Mouse (Mus musculus): ENCODE results near the gene Kdm4d. TPM values are rescaled to one million over a fixed set of nuclear protein-coding genes. Genes with fewer than 3 reads are reported as not detected.
A peak's percentile ranks its signal among the peaks of the same experiment; 100 is the strongest.
"Not testable (repeated sequence)": the region's sequence is repeated elsewhere in the genome, so short reads cannot be mapped to it uniquely, and the experiment has no call there.

Kdm4d gene
- polyA plus RNA-seq, 1 experiment from 2014 or later, result 0.26 TPM

DNA sequence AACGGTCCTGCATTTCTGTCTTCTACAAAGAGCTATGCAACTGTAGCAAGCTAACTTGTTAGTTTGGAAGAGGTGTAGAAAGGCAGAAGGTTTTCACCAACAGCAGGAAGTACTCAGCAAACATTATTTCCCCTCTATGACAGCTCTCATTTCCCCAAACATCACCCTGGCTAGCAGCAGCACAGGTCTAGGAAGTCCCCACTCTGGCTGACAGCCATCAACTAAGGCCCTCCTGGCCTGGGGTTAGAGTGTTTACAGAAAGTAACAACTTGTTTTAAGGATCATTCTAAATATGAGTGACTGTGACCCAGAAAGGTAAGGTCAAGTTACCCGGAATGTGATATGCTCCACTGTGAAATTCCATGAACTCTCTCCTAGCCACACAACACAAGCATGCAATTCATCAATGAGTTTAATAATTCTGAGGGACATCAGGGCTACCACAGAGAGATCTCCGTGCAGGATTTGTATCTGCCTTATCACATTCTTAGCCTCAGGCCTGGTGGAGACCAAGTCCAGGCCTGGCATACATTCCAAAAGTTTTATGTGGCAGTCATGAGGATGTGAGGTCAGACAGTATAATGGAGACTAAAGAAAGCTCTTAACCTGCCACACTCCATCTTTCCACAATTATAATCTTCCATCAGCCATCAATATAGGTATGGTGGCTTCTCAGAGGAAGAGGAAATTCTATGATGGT is 20.8 kb upstream of the Kdm4d start:
- 28% methylated on average over 3 of the region's 3 CpGs for WGBS
- no peak overlapping the region for H3K9ac ChIP-seq

DNA sequence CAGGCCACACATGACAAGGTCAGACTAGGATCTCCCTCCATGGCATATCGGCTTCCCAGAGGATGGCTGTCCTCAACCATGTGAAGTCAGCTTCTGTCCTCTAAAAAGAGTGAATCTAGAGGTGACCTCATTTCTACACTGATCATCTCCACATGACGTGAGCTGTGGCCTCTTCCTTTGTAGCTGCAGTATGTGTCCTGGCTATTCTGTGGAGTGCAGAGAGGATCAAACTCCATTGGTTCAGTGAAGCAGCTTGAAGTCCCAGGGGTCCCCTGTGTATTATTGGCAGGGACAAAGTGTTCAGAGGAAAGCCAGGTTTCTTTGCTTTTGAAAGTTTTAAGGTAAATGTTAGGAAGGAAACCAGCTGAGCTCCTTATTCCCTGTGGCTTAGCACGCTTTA is 17.8 kb upstream of the Kdm4d start:
- 80% methylated on average over 3 of the region's 3 CpGs for WGBS
- Histone ChIP-seq H3K27me3 (no peaks in the 10 kb centered on the region), H3K9me3 (no peaks in the 10 kb centered on the region), H3K4me1 (no peaks in the 10 kb centered on the region), H3K4me2 (no peak overlapping the region), H3K36me3 (no peaks in the 10 kb centered on the region), H3K27ac (no peak overlapping the region), H3K9ac (no peak overlapping the region), H3K4me3 (no peak overlapping the region)
- ATAC-seq (ENCODE audit: borderline replicate concordance, extremely low read depth, low FRiP score, low TSS enrichment), result no peak

More for the DNA sequence above, 20.8 kb upstream of the Kdm4d start:
- H3K27me3 ChIP-seq, result no peaks in the 10 kb centered on the region
- H3K4me1 ChIP-seq, result no peaks in the 10 kb centered on the region
- no peak overlapping the region for H3K4me2 ChIP-seq
- H3K9me3 ChIP-seq, result no peaks in the 10 kb centered on the region
- ATAC-seq (ENCODE audit: borderline replicate concordance, extremely low read depth, low FRiP score, low TSS enrichment), result no peak
- H3K36me3 ChIP-seq, result no peaks in the 10 kb centered on the region
- no peak overlapping the region for H3K4me3 ChIP-seq
- H3K27ac ChIP-seq, result no peak overlapping the region

DNA sequence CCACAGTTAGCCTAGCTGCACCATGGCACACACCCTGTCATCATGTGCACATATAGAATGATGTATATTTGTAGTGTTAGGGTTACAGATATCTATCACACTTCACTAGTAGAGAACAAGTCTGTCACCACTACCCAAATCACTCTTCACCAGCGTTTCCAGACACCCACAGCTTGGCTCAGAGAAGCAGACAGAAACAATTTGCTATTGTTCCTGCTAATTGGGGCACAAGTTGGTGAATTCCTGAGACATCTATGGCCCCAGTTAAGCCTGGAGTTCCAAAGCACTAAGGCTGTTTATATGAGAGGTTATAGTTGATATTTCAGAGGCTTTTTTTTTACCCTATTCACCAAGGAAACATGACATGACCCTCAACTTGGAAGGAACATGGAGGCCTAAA is 17.0 kb upstream of the Kdm4d start:
- 35% methylated on average over 1 of the region's 1 CpGs for WGBS
- H3K4me3 ChIP-seq, result no peak overlapping the region
- no peaks in the 10 kb centered on the region for H3K9me3 ChIP-seq
- no peak for ATAC-seq (ENCODE audit: borderline replicate concordance, extremely low read depth, low FRiP score, low TSS enrichment)
- no peaks in the 10 kb centered on the region for H3K36me3 ChIP-seq
- no peaks in the 10 kb centered on the region for H3K4me1 ChIP-seq
- no peak overlapping the region for H3K9ac ChIP-seq
- no peaks in the 10 kb centered on the region for H3K27me3 ChIP-seq
- no peak overlapping the region for H3K4me2 ChIP-seq
- H3K27ac ChIP-seq, result no peak overlapping the region

DNA sequence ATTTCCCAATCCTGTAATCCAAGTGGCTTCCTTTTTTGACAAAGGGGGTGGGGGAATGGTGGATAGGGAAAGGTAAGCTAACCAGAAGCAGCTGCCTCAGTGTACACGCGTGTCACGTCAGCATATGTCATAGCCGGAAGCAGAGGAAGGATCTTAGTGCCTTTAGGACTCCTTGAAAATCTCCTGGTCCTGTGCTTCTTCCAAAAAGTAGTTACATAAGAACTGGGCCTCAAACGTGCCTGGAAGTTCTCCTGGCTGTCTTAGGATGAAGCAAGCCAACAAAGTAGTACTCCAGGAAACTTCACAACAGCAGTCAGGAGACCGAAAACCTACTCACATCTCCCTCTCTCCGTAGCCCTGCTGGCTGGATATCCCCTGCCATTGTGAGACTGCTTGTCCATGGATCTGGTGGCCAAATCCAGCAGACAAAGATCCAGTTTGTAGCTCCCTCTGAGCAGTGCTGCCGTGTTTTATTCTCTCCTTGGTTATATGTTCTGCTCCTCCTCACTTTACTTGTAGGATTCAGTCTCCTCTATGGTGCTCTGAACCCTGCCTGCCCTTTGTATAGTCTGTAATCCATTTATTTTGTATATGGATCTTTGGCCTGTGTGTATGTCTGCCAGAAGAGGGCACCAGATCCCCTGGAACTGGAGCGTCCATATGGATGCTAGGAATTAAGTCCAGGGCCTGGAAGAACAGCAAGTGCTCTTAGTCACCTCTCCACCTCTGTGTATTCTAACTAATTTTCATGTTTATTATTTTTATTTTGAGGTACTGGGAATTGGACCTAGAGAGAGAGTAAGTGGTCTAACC is 12.6 kb upstream of the Kdm4d start:
- no peaks in the 10 kb centered on the region for H3K4me1 ChIP-seq
- H3K4me2 ChIP-seq, result no peak overlapping the region
- H3K36me3 ChIP-seq, result peaks cover 29% of the 10 kb centered on the region
- 72% methylated on average over 9 of the region's 9 CpGs for WGBS
- H3K27ac ChIP-seq, result no peak overlapping the region
- peak; percentile 14; the same call in 1 of the 2 replicates for ATAC-seq (ENCODE audit: borderline replicate concordance, extremely low read depth, low FRiP score, low TSS enrichment)
- no peak overlapping the region for H3K4me3 ChIP-seq
- no peaks in the 10 kb centered on the region for H3K9me3 ChIP-seq
- H3K27me3 ChIP-seq, result no peaks in the 10 kb centered on the region
- H3K9ac ChIP-seq, result no peak overlapping the region

DNA sequence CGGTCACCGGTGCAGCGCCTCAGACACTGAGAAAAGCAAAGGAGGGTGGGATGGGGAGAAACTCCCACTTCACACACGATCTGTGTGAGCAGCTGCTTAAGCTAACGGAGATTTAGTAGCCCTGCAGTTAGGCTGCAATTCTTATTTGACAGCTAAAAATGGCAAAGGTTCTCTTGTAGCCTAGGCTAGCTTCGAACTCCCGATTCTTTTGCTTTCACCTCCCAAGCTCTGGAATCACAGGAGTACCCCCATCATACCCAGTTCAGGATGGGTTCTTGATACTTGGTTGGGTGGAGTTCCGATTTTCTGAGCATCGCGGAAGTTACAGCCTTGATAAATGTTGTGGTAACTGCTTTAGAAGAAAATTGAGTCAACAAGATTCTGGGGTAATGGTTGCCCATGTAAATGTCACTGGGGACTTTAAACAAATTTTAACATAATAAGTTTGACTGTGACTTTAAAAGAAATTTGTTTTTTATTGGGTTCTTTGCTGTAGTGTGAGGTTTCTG is 688 bp upstream of the Kdm4d start:
- H3K27me3 ChIP-seq, result no peaks in the 10 kb centered on the region
- peaks cover 12% of the 10 kb centered on the region; the same call in 1 of the 2 replicates for H3K4me1 ChIP-seq
- H3K4me2 ChIP-seq, result peak overlapping the region; percentile 65
- peak overlapping the region; percentile 79 for H3K9ac ChIP-seq
- ATAC-seq (ENCODE audit: borderline replicate concordance, extremely low read depth, low FRiP score, low TSS enrichment), result no peak
- H3K36me3 ChIP-seq, result peaks cover 38% of the 10 kb centered on the region
- peak overlapping the region; percentile 51 for H3K27ac ChIP-seq
- H3K4me3 ChIP-seq, result peak overlapping the region; percentile 78
- WGBS, result 2% methylated on average over 10 of the region's 10 CpGs
- H3K9me3 ChIP-seq, result no peaks in the 10 kb centered on the region

DNA sequence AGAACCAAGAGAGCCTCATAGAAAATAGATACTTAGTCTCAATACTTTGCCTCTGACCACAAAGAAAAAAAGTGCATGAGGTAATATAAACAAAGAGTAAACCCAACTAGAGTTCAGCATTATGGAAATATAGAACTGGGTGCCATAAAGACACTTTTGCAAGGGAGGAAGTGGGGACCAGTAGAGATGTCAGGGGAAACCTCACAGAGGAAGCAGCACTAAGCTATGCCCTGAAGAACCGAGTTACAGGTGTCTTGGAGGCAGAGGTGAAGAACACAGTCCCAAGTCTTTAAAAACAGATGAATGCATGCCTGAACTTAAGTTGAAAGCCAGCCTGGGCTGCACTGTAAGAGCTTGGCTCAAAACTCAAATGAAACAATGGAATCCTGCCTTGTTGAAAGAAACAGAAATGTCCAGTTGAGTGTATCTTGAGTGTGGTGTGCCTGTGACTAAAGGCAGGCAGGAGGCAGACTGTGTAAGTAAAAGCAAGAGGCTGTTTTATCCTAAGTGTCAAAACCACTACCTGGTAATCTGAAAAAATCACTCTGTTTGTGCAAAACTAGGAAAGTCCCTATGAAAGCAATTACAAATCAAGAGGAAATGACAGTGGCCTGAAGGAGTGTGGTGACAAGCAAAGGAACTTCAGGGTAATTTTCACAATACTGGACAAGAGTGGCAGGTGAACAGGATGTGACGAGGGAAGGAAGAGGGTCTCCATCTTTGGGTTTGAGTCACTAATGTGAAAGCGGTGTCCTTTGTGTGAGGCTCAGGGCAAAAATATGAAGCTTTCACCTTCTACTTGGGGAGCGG is 1.2 kb downstream of the Kdm4d start:
- peak overlapping the region; percentile 78 for H3K4me3 ChIP-seq
- 81% methylated on average over 4 of the region's 4 CpGs for WGBS
- no peak overlapping the region for H3K9ac ChIP-seq

DNA sequence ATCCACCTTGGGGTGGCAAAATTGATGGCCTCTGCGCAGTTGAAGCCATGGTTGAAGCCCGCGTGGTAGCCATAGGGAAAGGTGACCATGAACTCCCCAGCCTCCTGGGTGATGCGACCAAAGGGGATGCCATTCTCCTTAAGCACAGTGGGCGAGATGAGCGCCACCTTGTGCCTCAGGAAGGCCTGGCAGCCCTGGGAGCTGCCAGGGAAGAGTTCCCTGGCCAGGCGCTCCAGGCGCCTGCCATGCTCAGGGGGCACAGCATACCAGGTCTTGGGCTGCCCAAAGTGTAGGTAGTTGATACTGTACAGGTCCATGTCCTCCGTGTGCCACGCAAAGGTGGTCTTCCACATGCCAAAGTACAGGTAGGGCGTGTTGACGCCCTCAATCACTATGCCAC is 36.6 kb downstream of the Kdm4d start:
- not testable (repeated sequence) for H3K27me3 ChIP-seq; H3K4me3 ChIP-seq; H3K27ac ChIP-seq; H3K9me3 ChIP-seq; ATAC-seq (ENCODE audit: borderline replicate concordance, extremely low read depth, low FRiP score, low TSS enrichment); H3K4me2 ChIP-seq; H3K4me1 ChIP-seq; H3K9ac ChIP-seq; H3K36me3 ChIP-seq
- 76% methylated on average over 12 of the region's 12 CpGs for WGBS

More for the DNA sequence above, 1.2 kb downstream of the Kdm4d start:
- ATAC-seq (ENCODE audit: borderline replicate concordance, extremely low read depth, low FRiP score, low TSS enrichment), result no peak
- H3K27ac ChIP-seq, result no peak overlapping the region
- H3K4me2 ChIP-seq, result peak overlapping the region; percentile 71
- H3K27me3 ChIP-seq, result no peaks in the 10 kb centered on the region
- H3K4me1 ChIP-seq, result peaks cover 12% of the 10 kb centered on the region; the same call in 1 of the 2 replicates
- H3K9me3 ChIP-seq, result no peaks in the 10 kb centered on the region
- H3K36me3 ChIP-seq, result peaks cover 21% of the 10 kb centered on the region

DNA sequence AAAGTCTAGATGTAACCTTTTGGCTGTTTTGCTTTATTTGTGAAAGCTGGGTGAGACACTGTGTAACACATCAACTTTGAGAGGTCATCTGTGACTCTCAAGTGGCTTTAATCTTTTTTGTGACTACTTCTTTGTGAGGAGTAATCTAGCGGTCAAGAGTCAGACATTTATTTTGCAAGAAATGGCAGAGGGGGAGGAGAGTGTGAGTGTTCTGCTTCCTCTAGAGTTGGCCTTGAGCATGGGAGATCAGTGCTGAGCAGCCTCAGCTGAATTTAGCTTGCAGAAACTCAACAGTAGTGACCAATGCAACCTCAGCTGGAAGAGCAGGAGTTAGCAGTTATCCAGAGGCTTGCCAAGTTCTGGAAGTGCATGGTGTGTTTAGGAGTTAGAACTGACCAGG is 37.7 kb downstream of the Kdm4d start:
- H3K4me2 ChIP-seq, H3K36me3 ChIP-seq: not testable (repeated sequence)
- 75% methylated on average over 1 of the region's 1 CpGs for WGBS

DNA sequence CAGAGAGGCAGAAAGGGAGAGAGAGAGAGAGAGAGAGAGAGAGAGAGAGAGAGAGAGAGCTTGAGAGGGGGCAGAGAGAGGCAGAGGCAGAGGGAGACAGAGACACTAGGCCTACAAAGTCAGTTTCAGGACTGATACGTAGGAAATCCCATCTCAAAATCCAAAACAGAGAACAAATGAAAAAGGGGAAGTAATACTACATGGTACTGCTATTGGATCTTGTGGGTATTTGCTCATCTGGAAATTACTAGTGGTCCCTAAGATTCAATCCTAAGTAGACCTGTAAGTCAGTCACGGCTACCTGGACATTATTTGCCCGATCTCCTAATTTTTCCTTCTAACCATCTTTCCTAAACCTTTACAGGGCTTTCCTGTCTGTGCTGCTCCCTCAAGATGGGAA is 44.0 kb downstream of the Kdm4d start:
- Histone ChIP-seq H3K9ac (no peak overlapping the region), H3K27ac (no peak overlapping the region), H3K9me3 (no peaks in the 10 kb centered on the region), H3K36me3 (no peaks in the 10 kb centered on the region), H3K4me2 (no peak overlapping the region), H3K27me3 (no peaks in the 10 kb centered on the region), H3K4me3 (no peak overlapping the region), H3K4me1 (no peaks in the 10 kb centered on the region)
- ATAC-seq (ENCODE audit: borderline replicate concordance, extremely low read depth, low FRiP score, low TSS enrichment), result no peak
- WGBS, result 76% methylated on average over 3 of the region's 3 CpGs

More for the DNA sequence above, 37.7 kb downstream of the Kdm4d start:
- H3K9me3 ChIP-seq; H3K4me3 ChIP-seq; H3K27ac ChIP-seq; ATAC-seq (ENCODE audit: borderline replicate concordance, extremely low read depth, low FRiP score, low TSS enrichment); H3K4me1 ChIP-seq; H3K9ac ChIP-seq; H3K27me3 ChIP-seq: not testable (repeated sequence)

DNA sequence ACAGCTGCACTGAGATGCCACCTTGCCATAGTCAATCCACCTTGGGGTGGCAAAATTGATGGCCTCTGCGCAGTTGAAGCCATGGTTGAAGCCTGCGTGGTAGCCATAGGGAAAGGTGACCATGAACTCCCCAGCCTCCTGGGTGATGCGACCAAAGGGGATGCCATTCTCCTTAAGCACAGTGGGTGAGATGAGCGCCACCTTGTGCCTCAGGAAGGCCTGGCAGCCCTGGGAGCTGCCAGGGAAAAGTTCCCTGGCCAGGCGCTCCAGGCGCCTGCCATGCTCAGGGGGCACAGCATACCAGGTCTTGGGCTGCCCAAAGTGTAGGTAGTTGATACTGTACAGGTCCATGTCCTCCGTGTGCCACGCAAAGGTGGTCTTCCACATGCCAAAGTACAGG is 49.2 kb downstream of the Kdm4d start:
- 55% methylated on average over 8 of the region's 8 CpGs for WGBS
- not testable (repeated sequence) for H3K4me3 ChIP-seq; H3K9me3 ChIP-seq; ATAC-seq (ENCODE audit: borderline replicate concordance, extremely low read depth, low FRiP score, low TSS enrichment); H3K36me3 ChIP-seq; H3K27me3 ChIP-seq; H3K4me1 ChIP-seq; H3K27ac ChIP-seq; H3K4me2 ChIP-seq; H3K9ac ChIP-seq

DNA sequence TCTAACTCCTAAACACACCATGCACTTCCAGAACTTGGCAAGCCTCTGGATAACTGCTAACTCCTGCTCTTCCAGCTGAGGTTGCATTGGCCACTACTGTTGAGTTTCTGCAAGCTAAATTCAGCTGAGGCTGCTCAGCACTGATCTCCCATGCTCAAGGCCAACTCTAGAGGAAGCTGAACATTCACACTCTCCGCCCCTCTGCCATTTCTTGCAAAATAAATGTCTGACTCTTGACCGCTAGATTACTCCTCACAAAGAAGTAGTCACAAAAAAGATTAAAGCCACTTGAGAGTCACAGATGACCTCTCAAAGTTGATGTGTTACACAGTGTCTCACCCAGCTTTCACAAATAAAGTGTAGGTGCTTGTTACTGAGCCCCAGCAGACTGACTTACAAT is 53.2 kb downstream of the Kdm4d start:
- WGBS, result 76% methylated on average over 2 of the region's 2 CpGs
- H3K9me3 ChIP-seq; H3K4me2 ChIP-seq; H3K4me1 ChIP-seq; H3K36me3 ChIP-seq; H3K4me3 ChIP-seq; ATAC-seq (ENCODE audit: borderline replicate concordance, extremely low read depth, low FRiP score, low TSS enrichment); H3K27me3 ChIP-seq; H3K27ac ChIP-seq; H3K9ac ChIP-seq: not testable (repeated sequence)
